Mouse (Mus musculus) testis, postnatal 10 days (tissue): Measurements from ENCODE around the gene Plcd1.

Source experiments
- DNase-seq: peaks from one replicate; pipeline ENCODE4 v3.0.0; 2021; ENCODE audit warnings: low spot score

Plcd1 gene

GRCm38 (mm10) chr9:119025263-119025662, 68.0 kb downstream of the Plcd1 start:
- no peak for DNase-seq

DNA sequence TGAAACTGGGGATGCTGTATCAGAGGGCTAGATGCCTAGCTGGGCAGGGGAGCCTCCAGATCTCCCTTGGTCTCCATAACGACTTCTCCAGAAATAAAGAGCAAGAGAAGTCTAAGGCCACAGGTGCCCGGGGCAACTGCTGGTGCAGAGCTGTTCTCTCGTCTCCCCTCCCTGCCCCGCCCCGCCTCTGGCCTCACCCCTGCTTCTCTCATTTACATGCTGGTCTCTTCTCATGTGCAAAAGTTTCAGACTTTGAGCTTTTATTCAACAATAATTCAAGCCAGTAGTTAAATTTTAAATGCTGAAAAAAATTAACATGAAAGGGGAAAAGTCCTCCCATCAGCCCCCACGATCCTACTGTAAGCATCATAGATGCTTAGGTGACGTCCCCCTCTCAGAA, 71.6 kb downstream of the Plcd1 start:
- no peak for DNase-seq
